Mouse (Mus musculus): ENCODE measurements around the gene Fbxo46.

GRCm38 (mm10) chr7:19092381-19093173, 27.1 kb upstream of the Fbxo46 start:
- TF ChIP-seq POLR2A (IDR thresholded peaks at IDR 0.05; ENCODE audit: borderline replicate concordance, insufficient read depth, low read length) (no peak), CTCF (IDR thresholded peaks at IDR 0.05; ENCODE audit: borderline replicate concordance, insufficient read depth, low read depth, low read length) (no peak)

Measured in cerebellum, adult 2 months (tissue).